Mouse (Mus musculus): ENCODE data around the gene Arg1. TPM values are rescaled to one million over a fixed set of nuclear protein-coding genes. Genes with fewer than 3 reads are reported as not detected.

The Arg1 gene
- 1.9 TPM for polyA plus RNA-seq (2017; shearing (Covaris generic))

GRCm38 (mm10) chr10:24926962-24927720 lies at the start of gene Arg1:
Gene Arg1 (minus strand): TSS chr10:24927484.

GRCm38 (mm10) chr10:24869760-24870290 lies 57.5 kb downstream of the Arg1 start, which contains the start of gene Med23:
Gene Med23 (plus strand): TSS chr10:24869986.

Other genes starting within 250 kb of the Arg1 start
- gene Enpp1, start 215.3 kb downstream of the Arg1 start, polyA plus RNA-seq (2017; shearing (Covaris generic)) = 12.7 TPM
- 0.17 TPM for gene Enpp3, start 84.7 kb downstream of the Arg1 start, polyA plus RNA-seq (2017; shearing (Covaris generic))
- gene Med23, start 57.5 kb downstream of the Arg1 start, polyA plus RNA-seq (2017; shearing (Covaris generic)) = 52.2 TPM